Mouse (Mus musculus): ENCODE results near the gene Ung.

GRCm38 (mm10) chr5:114090421-114091013 lies 39.7 kb upstream of the Ung start:
- TF ChIP-seq CTCF (IDR thresholded peaks at IDR 0.05; ENCODE audit: low read depth): no peak
- TF ChIP-seq EP300 (IDR thresholded peaks at IDR 0.05; ENCODE audit: low read depth): no peak
